Mouse (Mus musculus): Measurements from ENCODE around the gene Lars2.

The Lars2 gene

DNA sequence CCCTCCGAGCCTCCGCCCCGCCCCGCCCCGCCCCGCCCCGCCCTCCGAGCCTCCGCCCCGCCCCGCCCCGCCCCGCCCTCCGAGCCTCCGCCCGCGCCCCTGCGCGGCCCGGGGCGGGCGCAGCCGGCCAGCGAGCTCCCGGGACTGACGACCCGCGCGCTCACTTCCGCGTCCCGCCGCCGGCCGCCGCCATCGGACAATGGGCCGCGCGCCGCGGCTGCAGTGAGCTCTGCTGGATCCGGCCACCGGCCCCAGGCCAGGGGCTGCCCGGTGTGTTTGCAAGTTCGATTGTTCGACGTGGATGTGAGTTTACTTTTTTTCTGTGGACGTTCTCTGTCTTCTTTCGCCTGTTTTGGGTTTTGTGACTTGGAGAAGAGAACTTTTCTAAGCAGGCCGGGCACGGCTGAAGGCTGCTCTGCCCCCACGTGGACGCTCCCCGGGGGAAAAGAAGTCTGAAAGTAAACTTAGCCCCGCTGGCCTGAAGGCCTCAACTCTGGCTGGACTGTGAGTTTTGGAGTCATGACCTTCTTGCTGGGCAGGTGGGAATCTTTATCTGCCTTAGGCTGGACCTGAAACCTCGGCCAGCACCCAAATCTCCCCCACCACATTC, 112.0 kb downstream of the Lars2 start, which contains the start of gene Limd1:
Gene Limd1, plus strand, starts transcription at position 121 of the 610 bp plus-strand sequence.
- peak; percentile 69 for DNase-seq

DNA sequence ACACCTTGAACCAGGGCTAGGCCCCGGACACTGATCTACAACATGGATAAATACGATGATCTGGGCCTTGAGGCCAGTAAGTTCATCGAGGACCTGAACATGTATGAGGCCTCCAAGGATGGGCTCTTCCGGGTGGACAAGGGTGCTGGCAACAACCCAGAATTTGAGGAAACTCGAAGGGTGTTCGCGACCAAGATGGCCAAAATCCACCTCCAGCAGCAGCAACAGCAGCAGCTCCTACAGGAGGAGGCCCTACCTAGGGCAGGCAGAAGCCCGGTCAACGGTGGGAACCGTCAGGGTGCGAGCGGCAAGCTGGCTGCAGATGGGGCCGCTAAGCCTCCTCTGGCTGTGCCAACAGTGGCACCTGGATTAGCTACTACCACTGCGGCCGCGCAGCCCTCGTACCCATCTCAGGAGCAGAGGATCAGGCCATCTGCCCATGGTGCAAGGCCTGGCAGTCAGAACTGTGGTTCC, 112.5 kb downstream of the Lars2 start:
- no peak for DNase-seq

DNA sequence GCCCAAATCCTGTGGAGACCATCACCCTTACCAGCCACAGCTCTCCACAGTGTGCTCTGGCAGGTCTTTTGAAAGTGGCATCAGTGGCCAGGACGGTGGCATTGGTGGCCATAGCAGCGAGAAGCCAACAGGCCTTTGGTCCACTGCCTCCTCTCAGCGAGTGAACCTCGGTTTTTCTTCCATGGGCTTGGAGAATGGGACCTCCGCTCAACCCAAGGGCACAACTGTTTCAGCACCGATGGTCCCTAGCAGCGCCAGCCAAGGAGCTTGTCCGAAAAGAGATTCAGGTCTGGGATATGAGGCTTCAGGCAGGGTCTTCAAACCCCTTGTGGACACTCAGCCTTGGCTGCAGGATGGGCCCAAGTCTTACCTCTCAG, 113.1 kb downstream of the Lars2 start:
- no peak for DNase-seq

DNA sequence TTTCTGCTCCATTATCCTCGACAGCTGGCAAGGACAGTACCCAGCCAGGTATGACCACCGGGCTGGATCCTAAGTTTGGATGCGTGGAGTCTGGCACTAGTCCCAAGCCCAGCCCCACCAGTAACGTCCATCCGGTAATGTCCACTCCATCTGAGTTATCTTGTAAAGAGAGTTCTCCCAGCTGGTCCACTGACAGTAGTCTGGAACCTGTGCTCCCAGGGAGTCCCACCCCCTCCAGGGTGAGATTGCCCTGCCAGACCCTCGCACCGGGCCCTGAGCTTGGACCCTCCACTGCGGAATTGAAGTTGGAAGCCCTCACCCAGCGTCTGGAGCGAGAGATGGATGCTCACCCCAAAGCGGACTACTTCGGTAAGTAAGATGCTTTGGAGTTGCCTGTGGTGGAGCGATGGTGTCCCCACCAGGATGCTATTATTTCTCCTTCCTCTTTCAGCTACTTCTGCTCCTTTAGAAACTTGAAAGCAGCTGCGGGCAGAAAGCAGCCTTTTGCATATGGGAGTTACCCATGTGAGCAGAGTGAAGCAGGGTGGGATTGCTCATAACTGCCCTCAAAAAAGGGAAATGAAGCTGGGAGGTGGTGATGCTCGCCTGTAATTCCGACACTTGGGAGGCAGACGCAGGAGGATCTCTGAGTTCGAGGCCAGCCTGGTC, 113.7 kb downstream of the Lars2 start:
- no peak for DNase-seq

DNA sequence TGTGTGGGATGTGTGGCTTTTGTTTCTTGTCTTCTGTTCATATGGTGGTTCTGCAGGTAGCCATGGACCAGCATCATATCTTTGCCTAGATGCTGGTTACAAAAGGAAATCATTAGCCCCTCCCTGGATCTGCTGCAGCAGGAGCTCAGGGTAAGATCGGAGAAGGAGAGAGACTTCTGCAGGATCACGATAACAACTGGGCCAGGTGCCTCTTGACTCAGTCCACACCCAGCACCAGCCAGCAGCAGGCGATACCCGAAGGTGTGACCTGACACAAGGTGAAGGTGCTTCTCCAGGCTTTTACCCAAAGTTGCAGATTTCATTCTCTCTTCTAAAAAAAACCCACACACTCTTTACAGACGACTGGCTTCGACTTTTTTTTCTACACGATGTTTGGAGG, 114.4 kb downstream of the Lars2 start:
- DNase-seq: no peak

DNA sequence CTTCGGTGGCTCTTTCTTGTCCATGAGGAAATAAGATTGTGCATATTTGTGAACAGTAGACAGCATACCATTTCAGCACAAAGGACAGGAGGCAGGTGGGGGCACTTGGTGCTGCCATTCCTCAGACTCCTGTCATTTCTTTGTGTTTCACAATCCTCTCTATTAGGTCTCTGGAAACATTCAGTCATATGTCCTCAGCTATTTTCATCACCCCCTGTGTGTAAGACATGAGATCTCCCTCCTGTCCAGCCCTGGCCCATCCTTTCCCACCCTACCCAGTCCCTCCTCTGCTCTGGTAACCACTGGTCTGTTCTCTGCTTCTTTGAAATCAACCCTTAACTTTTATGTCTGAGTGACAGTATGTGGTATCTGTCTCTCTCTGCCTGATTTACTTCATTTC, 116.9 kb downstream of the Lars2 start:
- no peak for DNase-seq

DNA sequence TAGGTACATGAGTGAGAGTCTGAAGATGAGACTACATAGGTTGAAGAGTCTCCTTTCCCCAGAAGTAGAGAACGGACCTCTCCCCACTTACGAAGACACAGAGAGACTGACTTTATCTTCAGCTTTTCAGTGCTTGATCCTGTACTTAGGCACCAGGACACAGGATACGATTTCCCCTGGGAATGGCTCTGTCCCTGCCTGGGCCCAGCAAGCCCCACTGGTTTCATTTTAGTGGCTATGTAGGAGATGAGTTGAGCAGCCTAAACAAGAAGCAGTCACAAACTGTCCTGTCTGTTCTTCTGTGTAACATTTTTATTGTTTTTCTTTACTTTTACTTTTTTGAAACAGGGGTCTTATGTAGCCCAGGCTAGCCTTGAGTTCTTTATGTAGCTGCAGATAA, 118.1 kb downstream of the Lars2 start:
- no peak for DNase-seq

DNA sequence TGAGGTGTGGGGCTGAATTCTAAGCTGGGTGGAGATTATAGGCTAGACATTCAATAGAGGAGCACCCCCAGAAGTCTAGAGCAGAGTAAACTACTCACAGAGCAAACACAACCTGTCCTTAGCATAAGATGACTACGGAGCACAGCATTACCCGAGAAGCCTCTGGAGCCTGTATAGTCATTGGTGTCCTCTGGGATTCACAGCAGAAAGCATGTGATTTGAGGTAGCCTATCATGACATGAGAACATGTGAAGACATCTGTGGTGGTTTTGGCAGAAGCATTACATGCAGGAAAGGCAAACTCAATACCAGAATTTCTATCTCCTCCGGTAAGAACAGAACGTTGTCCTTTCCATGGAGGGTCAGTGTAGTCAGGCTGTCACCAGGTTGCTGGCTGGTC, 118.8 kb downstream of the Lars2 start:
- DNase-seq: no peak

DNA sequence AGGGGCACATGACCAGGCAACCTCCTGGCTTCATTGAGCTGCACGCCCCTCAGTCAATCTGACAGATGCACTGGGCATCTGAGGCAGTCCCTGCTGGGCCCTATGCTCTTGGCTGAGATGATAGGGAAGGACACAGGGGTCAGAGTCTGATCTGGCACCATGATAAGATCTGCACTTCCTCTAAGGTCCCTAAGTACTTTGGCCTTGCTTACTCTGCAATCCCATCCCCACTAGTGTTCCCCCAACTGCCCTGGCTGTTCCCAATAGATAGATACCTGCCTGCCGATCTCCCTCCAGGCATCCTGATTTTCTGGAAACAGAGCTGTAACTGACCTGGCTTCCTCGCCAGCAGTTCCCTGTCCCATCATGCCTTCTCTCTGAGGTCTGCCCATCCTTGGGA, 119.9 kb downstream of the Lars2 start:
- DNase-seq: no peak

DNA sequence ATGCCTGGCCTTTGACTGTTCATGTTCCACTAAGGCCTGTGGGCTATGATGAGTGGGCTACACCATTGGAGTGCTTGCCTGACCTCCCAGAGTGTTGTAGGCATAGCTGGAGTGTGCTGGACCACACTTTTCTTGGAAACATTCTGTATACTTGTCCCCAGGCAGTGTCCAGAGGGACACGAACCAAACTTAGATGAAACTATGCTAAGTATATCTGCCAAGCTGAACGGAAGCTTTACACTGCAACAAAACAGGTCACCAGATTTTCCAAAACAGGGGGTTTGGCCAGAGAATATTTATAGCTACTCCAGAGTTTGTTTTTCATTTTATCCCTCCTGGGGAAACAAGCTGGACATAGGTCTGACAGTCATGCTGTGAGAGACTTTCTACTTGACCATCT, 122.3 kb downstream of the Lars2 start:
- DNase-seq: no peak

DNA sequence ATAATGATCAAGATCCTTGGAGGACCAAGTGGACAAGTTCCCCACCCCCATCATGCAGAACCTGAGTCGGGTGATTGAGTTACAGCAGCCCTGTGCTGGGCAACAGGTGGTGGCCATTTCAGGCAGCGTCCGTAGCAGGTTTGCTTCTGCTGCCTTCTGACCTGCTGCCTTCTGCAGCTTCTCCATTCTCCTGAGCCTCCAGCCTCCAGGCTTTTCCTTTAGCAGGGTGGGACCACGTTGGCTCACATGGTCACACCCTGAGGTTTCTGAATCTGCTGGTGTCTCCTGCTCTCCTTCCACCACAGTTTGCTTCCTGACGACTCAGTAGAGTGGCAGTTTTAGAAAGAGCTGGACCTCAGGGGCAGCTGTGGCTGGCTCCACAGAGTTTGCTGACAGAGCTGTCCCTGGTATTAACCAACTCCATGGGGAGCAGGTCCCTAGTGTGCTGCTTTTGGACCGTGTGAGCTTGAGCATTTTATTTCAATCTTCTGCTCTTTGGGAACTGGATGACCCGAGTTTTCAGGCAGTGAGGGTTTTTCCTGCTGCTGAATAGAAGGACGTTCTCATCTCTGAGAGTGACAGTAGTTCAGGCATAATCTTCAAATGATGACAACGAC, 123.1 kb downstream of the Lars2 start:
- no peak for DNase-seq

DNA sequence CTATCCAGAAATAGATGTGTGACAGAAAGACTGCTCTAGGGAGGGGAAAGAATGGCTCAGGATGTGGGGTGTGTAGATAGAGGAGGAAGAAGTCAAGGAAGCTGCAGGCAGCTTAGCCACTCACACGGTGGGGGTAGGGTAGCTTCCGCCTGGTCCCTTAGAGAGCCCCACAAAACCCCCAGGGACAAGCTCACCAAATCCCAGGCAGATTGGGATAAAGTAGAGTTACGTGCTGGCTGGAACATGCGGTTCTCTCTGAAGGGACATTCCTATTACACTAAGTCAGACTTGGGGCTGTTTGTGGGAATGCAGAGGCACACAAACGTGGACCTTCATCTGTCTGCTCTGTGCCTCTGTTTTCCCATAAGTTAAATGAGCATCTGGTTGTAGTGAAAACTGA, 124.2 kb downstream of the Lars2 start:
- DNase-seq: no peak

DNA sequence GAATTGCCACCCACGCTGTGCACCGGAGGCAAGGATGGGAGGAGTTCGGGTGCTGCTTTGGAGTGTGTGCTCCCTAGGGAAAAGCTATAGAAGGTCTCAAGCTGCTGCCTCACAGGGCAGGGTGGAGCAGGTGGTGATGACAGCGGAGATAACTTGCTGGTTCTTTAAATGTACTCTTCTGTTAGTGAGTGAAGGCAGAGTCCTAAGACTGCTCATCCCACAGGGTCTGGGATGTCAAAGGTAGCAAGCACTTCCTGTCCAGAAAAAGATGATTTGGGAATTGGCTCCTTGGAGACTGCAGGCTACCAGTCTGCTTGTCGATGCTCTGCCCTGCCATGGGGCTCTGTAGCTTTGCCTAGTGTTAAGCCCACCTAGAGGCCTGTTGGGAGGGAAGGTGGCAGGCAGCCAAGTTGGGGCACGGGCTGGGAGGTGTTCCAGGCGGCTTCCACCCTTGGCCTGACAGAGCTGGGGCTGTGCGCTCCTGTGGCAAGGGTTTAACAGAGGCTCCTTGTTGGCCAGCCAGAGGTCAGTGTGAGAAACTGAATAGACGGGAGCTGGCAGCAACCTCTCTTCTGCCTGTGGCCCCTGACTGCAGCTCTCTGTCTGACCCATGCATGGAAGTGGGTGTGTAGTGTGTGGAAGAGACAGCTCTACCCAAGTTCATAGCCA, 125.3 kb downstream of the Lars2 start:
- DNase-seq: peak; percentile 52

DNA sequence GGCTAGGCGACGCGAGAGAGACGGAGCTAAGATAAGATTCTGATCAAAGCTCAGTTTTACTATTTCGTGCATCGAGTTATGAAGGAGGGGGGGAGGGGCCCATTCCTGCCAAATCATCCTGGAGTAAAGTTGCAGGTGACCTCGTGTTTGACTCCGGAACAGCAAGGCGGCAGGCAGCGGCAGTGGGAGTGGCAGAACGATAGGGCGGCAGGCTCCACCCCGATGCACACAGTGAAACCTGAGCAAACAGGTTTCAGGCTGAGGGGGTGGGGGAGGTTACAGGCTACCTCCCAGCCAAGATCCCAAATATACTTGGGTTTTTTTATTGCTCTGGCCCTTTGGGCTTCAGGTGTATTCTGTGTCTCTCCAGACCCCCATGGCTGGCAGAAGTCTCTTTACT, 129.9 kb downstream of the Lars2 start:
- peak; percentile 67 for DNase-seq

DNA sequence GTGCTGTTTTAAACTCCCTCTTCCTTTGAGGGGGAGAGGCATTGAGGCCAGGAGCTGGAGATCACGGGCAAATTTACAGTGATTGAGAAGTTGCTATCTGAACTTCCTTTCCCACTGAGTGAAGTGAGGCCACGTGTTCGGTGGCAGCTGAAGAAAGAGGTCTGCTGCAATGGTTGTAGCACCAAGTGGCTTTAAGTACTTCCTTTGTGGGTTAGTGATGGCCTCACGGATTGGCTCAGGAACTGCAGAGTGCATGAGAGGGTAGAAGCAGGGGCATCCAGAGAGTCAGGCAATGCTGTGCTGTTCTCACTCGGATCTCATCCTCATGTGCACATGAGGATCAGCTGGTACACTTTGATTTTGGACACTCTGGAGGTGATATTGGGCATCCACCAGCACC, 131.2 kb downstream of the Lars2 start:
- no peak for DNase-seq

DNA sequence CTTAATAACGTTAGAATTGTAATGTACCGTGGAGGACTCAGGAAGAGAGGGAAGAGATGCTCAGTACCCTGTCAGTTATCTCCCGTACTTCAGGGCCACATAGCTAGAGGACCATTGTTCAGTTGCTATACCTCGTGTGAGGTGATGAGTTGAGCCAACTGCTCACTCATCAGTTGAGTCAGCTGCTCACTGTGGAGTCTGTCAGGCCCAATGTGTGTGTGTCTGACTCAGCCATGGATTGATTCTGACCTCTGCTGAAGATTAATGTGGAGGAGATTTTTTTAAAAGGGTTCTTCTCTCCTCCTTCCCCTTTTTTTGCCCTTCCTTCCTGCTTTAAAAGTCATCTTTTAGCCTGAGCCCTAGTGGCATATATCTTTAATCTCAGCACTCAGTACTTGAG, 133.8 kb downstream of the Lars2 start:
- DNase-seq: no peak

DNA sequence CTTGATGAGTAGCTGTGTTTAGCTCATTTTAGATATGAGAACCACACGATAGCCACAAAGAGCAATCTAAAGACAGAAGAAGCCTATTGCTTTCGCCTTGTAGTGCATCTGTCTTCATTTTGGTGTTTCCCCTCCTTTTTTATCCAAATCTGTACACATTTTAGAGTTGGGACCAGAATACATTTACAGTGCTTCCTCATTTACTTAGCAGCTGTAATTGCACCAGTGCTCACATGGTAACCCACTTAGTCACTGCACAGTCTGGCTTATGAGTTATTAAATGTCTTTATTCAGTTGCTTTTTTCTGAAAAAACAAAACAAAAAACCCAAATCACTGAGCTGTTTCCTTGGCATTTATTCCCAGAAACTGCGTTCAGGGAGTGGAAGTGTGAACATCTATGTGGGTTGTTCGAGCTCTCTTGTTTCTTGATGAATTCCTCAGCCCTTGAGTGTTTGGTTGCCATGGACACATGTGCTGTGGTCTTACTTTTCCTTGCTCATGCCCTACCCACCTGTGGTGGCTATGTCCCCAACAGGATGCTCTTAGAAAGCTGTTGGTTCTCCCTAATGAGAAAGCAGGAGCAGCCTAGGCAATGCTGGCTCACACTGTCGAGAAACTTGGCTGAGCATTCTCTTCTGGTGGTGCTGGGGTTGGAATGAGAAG, 136.6 kb downstream of the Lars2 start:
- DNase-seq: no peak

DNA sequence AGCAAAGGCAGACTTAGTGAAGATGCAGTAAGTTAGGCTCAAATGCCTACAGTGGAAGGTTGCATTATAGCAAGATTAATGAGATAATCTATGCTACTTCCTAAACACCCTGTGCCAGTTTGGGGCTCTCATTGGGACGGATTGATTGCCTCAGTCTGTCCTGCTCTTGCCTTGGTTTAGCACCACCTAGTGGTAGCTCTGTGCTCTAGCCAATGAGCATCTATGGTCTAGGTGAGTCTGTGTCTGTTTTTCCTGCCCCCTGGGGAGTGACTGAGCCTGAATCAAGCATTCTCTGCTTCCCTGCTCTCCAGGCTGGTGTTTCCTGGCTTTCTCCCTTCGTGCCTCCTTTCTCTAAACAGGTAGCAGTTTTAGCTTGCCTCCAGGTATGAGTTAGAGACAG, 137.6 kb downstream of the Lars2 start:
- peak; percentile 70 for DNase-seq

DNA sequence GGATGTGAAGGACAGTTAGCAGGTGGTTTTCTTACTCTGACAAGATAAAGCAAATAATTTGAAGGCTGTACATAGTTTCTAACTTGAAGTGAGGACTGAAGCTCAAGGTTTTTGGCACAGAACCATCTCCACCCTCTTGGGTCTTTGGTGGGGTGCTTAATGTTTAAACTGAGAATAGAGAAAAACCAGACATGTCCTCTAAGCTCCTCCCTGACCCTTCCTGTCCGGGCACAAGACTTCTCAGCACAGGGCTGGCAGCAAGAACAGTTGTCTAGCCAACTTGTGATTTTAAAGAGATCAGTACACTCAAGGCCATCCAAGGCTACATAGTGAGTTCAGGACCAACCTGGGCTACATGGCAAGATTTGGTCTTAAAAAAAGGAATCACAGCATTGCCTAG, 138.9 kb downstream of the Lars2 start:
- DNase-seq: peak; percentile 78

DNA sequence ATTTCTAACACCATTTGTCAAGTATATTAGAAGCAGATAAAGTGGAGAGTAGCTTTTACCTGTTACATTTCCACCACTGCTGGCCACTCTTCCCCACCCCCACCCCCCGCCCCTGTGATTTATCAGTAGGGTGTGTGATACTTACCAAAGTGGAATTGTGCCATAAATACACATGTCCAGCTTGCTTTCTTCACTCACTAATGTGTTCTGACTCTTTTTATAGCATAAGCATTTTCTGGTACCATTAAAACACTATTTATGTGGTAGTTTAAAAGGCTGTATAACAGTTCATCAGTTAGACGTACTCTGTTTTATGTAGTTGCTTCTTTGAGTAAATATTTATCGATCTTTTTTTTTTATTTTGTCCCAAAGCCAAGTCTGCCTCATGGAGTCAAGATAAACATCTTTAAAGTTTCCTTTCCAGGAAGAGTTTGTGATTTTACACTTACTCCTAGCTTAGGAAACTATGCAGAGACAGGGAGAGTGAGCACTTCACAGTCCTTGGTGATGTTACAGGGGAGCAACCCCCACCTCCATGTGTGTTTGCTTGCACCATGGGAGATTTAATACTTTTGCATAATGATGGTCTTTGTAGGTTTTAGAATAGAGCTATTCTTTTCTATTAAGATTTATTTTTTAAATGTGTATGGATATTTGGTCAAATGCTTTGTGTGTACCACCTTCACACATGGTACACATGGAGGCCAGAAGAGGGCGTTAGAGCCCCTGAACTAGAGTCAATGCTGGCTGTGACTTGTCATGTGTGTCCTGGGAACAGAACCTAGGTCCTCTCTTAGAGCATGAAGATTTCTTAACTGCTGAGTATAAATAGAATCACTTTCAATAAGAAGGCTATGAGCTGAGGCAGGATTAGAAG, 139.8 kb downstream of the Lars2 start:
- no peak for DNase-seq

DNA sequence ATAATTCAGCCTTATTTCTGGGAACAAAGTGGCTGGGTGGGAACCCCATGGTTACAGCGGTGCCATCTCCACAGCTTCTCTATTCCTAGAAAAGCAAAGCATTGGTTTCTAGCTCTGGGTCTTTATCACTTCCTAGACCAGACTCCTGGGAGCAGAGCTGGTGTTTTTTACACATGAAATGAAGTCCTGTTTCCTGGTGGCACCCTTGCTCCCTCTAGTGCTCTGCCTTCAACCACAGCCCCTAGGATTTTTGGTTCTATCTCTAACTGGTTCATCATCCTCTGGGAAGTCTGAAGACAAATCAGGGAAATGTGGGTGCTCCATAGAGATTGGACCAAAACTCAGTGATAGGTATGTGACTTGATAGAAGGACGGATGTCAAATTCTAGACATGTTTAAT, 140.7 kb downstream of the Lars2 start:
- DNase-seq: no peak

DNA sequence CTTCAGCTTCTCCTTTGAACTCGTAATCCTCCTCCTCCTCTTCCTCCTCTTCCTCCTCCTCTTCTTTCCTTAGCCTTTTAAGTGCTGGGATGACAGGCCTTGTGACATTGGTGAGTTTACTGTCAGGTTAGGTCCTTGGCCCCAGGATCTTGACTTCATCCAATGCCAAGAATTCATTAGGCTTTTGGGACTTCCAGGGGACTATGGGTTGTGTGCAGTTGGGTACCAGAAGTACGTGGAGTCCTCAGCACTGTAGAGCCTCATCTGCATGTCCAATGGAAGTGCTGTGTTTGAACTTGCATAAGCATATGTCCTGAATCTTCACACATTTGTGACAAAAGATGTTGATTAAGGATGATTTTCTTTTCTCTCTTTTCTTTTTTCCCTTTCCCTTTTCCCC, 142.3 kb downstream of the Lars2 start:
- no peak for DNase-seq

All from kidney, adult 11 months (tissue).